Mouse (Mus musculus) forebrain, embryonic 11.5 days (tissue): Measurements from ENCODE around the gene Bscl2. TPM values are rescaled to one million over a fixed set of nuclear protein-coding genes. Genes with fewer than 3 reads are reported as not detected.

Source experiments
- microRNA-seq: library from miRNA; unstranded; fragments of <30 nt; microRNA quantifications from one replicate; pipeline ENCODE4, GENCODE M21; 2016; ENCODE audit not compliant: insufficient number of aligned reads
- polyA plus RNA-seq: library from polyadenylated mRNA; unstranded; fragments of >200 nt; fragmentation: Nextera tagmentation; extraction: Ambion mirVana; gene quantifications from 2 replicates; pipeline ENCODE4 v1.2.1, GENCODE M21; 2014

The Bscl2 gene
- polyA plus RNA-seq, 1 experiment from 2014 or later = 56.3 TPM

Small RNA genes within 50 kb of the gene (microRNA-seq; reads per million reads assigned to microRNA genes)
- gene Mir5136 = not detected

Other genes starting within 250 kb of the Bscl2 start
- 0.16 and 0.41 TPM in 2 replicates for gene Slc22a8, start 246.2 kb upstream of the Bscl2 start, polyA plus RNA-seq
- 0.13 and 0.36 TPM in 2 replicates for gene Slc22a6, start 219.4 kb upstream of the Bscl2 start, polyA plus RNA-seq
- 0.13 TPM in 1 of 2 replicates, not detected in the other for gene Chrm1, start 173.7 kb upstream of the Bscl2 start, polyA plus RNA-seq
- gene Slc3a2, start 114.1 kb upstream of the Bscl2 start, polyA plus RNA-seq = 132 and 143 TPM in 2 replicates
- 79.5 and 89.2 TPM in 2 replicates for gene Wdr74, start 101.6 kb upstream of the Bscl2 start, polyA plus RNA-seq
- 2.3 and 3.1 TPM in 2 replicates for gene 1700092M07Rik, start 96.7 kb upstream of the Bscl2 start, polyA plus RNA-seq
- gene Stx5a, start 96.1 kb upstream of the Bscl2 start, polyA plus RNA-seq = 88.4 and 93.8 TPM in 2 replicates
- gene Nxf1, start 80.4 kb upstream of the Bscl2 start, polyA plus RNA-seq = 238 and 247 TPM in 2 replicates
- gene Tmem223, start 66.5 kb upstream of the Bscl2 start, polyA plus RNA-seq = 181 and 182 TPM in 2 replicates
- 38.9 and 49.8 TPM in 2 replicates for gene Tmem179b, start 63.0 kb upstream of the Bscl2 start, polyA plus RNA-seq
- 30.9 and 36.7 TPM in 2 replicates for gene Taf6l, start 51.0 kb upstream of the Bscl2 start, polyA plus RNA-seq
- 151 and 156 TPM in 2 replicates for gene Polr2g, start 38.9 kb upstream of the Bscl2 start, polyA plus RNA-seq
- 5.4 and 5.9 TPM in 2 replicates for gene Zbtb3, start 34.9 kb upstream of the Bscl2 start, polyA plus RNA-seq
- 75.7 and 80.8 TPM in 2 replicates for gene Ttc9c, start 18.1 kb upstream of the Bscl2 start, polyA plus RNA-seq
- gene Hnrnpul2, start 17.5 kb upstream of the Bscl2 start, polyA plus RNA-seq = 6.7 and 7.8 TPM in 2 replicates
- gene AC129217.1, start 7.7 kb upstream of the Bscl2 start, polyA plus RNA-seq = not detected in 2 replicates
- 83.4 and 92.6 TPM in 2 replicates for gene Gng3, start 1.7 kb downstream of the Bscl2 start, polyA plus RNA-seq
- gene Lrrn4cl, start 13.3 kb downstream of the Bscl2 start, polyA plus RNA-seq = 0.13 and 0.35 TPM in 2 replicates
- 178 and 181 TPM in 2 replicates for gene Ubxn1, start 34.0 kb downstream of the Bscl2 start, polyA plus RNA-seq
- 50.1 and 52.9 TPM in 2 replicates for gene Uqcc3, start 43.5 kb downstream of the Bscl2 start, polyA plus RNA-seq
- 110 and 112 TPM in 2 replicates for gene Lbhd1, start 46.3 kb downstream of the Bscl2 start, polyA plus RNA-seq
- gene Gm49403, start 46.5 kb downstream of the Bscl2 start, polyA plus RNA-seq = not detected in 2 replicates
- 124 and 131 TPM in 2 replicates for gene 1810009A15Rik, start 51.4 kb downstream of the Bscl2 start, polyA plus RNA-seq
- gene Gm49416, start 51.5 kb downstream of the Bscl2 start, polyA plus RNA-seq = not detected in 2 replicates
- gene Ints5, start 55.5 kb downstream of the Bscl2 start, polyA plus RNA-seq = 47.7 and 50.9 TPM in 2 replicates
- gene Ganab, start 60.6 kb downstream of the Bscl2 start, polyA plus RNA-seq = 119 and 120 TPM in 2 replicates
- 55.0 and 57.2 TPM in 2 replicates for gene B3gat3, start 82.9 kb downstream of the Bscl2 start, polyA plus RNA-seq
- gene Rom1, start 91.9 kb downstream of the Bscl2 start, polyA plus RNA-seq = 1.7 and 1.8 TPM in 2 replicates
- 11.2 and 12.2 TPM in 2 replicates for gene Eml3, start 92.1 kb downstream of the Bscl2 start, polyA plus RNA-seq
- 62.6 and 63.2 TPM in 2 replicates for gene Mta2, start 104.4 kb downstream of the Bscl2 start, polyA plus RNA-seq
- 34.4 and 35.5 TPM in 2 replicates for gene Tut1, start 116.4 kb downstream of the Bscl2 start, polyA plus RNA-seq
- gene Eef1g, start 129.6 kb downstream of the Bscl2 start, polyA plus RNA-seq = 467 and 472 TPM in 2 replicates
- 7.1 and 7.3 TPM in 2 replicates for gene Ahnak, start 151.8 kb downstream of the Bscl2 start, polyA plus RNA-seq